Mouse (Mus musculus) midbrain, embryonic 16.5 days (tissue): ENCODE data around the gene Dnm1. TPM values are rescaled to one million over a fixed set of nuclear protein-coding genes. Genes with fewer than 3 reads are reported as not detected.
A peak's percentile ranks its signal among the peaks of the same experiment; 100 is the strongest.

Experiments
- ATAC-seq: fragments of 200-750 bp; cut with Nextera tagmentation; 2 replicates; pipeline ENCODE4 v1.8.0; 2017; ENCODE audit warnings: moderate TSS enrichment
- H3K27ac ChIP-seq: fragments of 300-500 bp; sonication (generic); 2 replicates; pipeline ENCODE4 v1.5.1; 2014; ENCODE audit warnings: mild to moderate bottlenecking, low read length, mixed read lengths
- H3K27me3 ChIP-seq: fragments of 300-500 bp; sonication (generic); 2 replicates; pipeline ENCODE4 v1.6.1; 2014; ENCODE audit warnings: low read depth, low read length, mixed read lengths; ENCODE audit not compliant: control insufficient read depth, insufficient read depth
- H3K36me3 ChIP-seq: fragments of 300-500 bp; sonication (generic); 2 replicates; pipeline ENCODE4 v1.6.1; 2014; ENCODE audit warnings: mild to moderate bottlenecking, low read length, moderate library complexity, mixed read lengths; ENCODE audit not compliant: control insufficient read depth, insufficient read depth
- H3K4me1 ChIP-seq: fragments of 300-500 bp; sonication (generic); 2 replicates; pipeline ENCODE4 v1.6.1; 2014; ENCODE audit warnings: mild to moderate bottlenecking, low read length, mixed read lengths; ENCODE audit not compliant: control insufficient read depth, insufficient read depth
- H3K4me2 ChIP-seq: fragments of 300-500 bp; sonication (generic); 2 replicates; pipeline ENCODE4 v1.6.1; 2014; ENCODE audit warnings: mild to moderate bottlenecking, low read length, mixed read lengths
- H3K4me3 ChIP-seq: fragments of 300-500 bp; sonication (generic); 2 replicates; pipeline ENCODE4 v1.5.1; 2014; ENCODE audit warnings: low read depth, mild to moderate bottlenecking, low read length, moderate library complexity, mixed read lengths
- H3K9ac ChIP-seq: fragments of 300-500 bp; sonication (generic); 2 replicates; pipeline ENCODE4 v1.6.1; 2014; ENCODE audit warnings: low read depth, low read length, mixed read lengths
- H3K9me3 ChIP-seq: fragments of 300-500 bp; sonication (generic); replicated peaks from 2 replicates; pipeline ENCODE4 v1.6.1; 2014; ENCODE audit warnings: mild to moderate bottlenecking, low read length, mixed read lengths; ENCODE audit not compliant: control insufficient read depth, poor library complexity, severe bottlenecking
- WGBS: fragments of 180-500 bp; shearing (Covaris S2); extraction: QIAGEN DNeasy Blood & Tissue Kit; methylation state at CpG from one replicate; pipeline ENCODE4 v1.1.7; 2014; 5-methylcytosine and 5-hydroxymethylcytosine counted together
- polyA plus RNA-seq: library from polyadenylated mRNA; unstranded; fragments of >200 nt; fragmentation: Nextera tagmentation; extraction: Ambion mirVana; gene quantifications from 2 replicates; pipeline ENCODE4 v1.2.1, GENCODE M21; 2015

Dnm1 gene
- polyA plus RNA-seq, 1 experiment from 2014 or later = 66.3 TPM

GRCm38 (mm10) chr2:32289578-32289977, 63.6 kb downstream of the Dnm1 start:
- ATAC-seq = no peak

GRCm38 (mm10) chr2:32288371-32288931, 64.7 kb downstream of the Dnm1 start:
- peaks cover 21% of the 10 kb centered on the region for H3K4me1 ChIP-seq
- no peaks in the 10 kb centered on the region for H3K9me3 ChIP-seq
- H3K36me3 ChIP-seq = peaks cover 9% of the 10 kb centered on the region; the same call in 1 of the 2 replicates
- WGBS = 2% methylated on average over 20 of the region's 29 CpGs
- peak overlapping the region; percentile 62 for H3K27ac ChIP-seq
- peak overlapping the region; percentile 81 for H3K9ac ChIP-seq
- H3K4me2 ChIP-seq = peak overlapping the region; percentile 62
- peak; percentile 69 for ATAC-seq
- peak overlapping the region; percentile 64 for H3K4me3 ChIP-seq
- no peaks in the 10 kb centered on the region for H3K27me3 ChIP-seq

More at GRCm38 (mm10) chr2:32289578-32289977, 63.6 kb downstream of the Dnm1 start:
- H3K9ac ChIP-seq = no peak overlapping the region
- H3K27me3 ChIP-seq = no peaks in the 10 kb centered on the region
- no peaks in the 10 kb centered on the region for H3K9me3 ChIP-seq
- peaks cover 21% of the 10 kb centered on the region for H3K4me1 ChIP-seq
- H3K27ac ChIP-seq = no peak overlapping the region
- H3K4me3 ChIP-seq = no peak overlapping the region
- H3K36me3 ChIP-seq = peaks cover 4% of the 10 kb centered on the region; the same call in 1 of the 2 replicates
- H3K4me2 ChIP-seq = no peak overlapping the region

- peak; percentile 99 for ATAC-seq
- Histone ChIP-seq H3K9me3 (no peaks in the 10 kb centered on the region), H3K36me3 (peaks cover 9% of the 10 kb centered on the region; the same call in 1 of the 2 replicates), H3K4me2 (peak within 1 kb of the TSS; percentile 84), H3K9ac (peak within 1 kb of the TSS; percentile 81), H3K4me3 (peak within 1 kb of the TSS; percentile 64), H3K27ac (peak within 1 kb of the TSS; percentile 62), H3K27me3 (no peaks in the 10 kb centered on the region), H3K4me1 (peaks cover 21% of the 10 kb centered on the region)
- under 1% methylated on average over 41 of the region's 41 CpGs for WGBS
Observed at GRCm38 (mm10) chr2:32287923-32288367, 65.2 kb downstream of the Dnm1 start, which contains the start of gene Swi5. Gene Swi5, minus strand, starts transcription at chr2:32288075.

- ATAC-seq = no peak; the same call in 1 of the 2 replicates
- no peaks in the 10 kb centered on the region for H3K9me3 ChIP-seq
- peaks cover 21% of the 10 kb centered on the region for H3K4me1 ChIP-seq
- WGBS = under 1% methylated on average over 23 of the region's 23 CpGs
- H3K4me2 ChIP-seq = peak within 1 kb of the TSS; percentile 84
- no peaks in the 10 kb centered on the region for H3K27me3 ChIP-seq
- H3K4me3 ChIP-seq = peak within 1 kb of the TSS; percentile 64
- H3K9ac ChIP-seq = peak within 1 kb of the TSS; percentile 81
- peaks cover 9% of the 10 kb centered on the region; the same call in 1 of the 2 replicates for H3K36me3 ChIP-seq
- peak within 1 kb of the TSS; percentile 62 for H3K27ac ChIP-seq
Observed at GRCm38 (mm10) chr2:32287334-32287840, 65.8 kb downstream of the Dnm1 start, which contains the start of gene Golga2. Gene Golga2, plus strand, starts transcription at chr2:32287384.

GRCm38 (mm10) chr2:32283986-32284385, 69.2 kb downstream of the Dnm1 start:
- H3K4me2 ChIP-seq = no peak overlapping the region
- WGBS = 97% methylated on average over 3 of the region's 3 CpGs
- peaks cover 21% of the 10 kb centered on the region for H3K36me3 ChIP-seq
- no peak overlapping the region for H3K4me3 ChIP-seq
- H3K27ac ChIP-seq = no peak overlapping the region
- ATAC-seq = no peak
- H3K9me3 ChIP-seq = no peaks in the 10 kb centered on the region
- H3K9ac ChIP-seq = no peak overlapping the region
- H3K4me1 ChIP-seq = peaks cover 15% of the 10 kb centered on the region
- no peaks in the 10 kb centered on the region for H3K27me3 ChIP-seq

- 93% methylated on average over 1 of the region's 1 CpGs for WGBS
- peaks cover 32% of the 10 kb centered on the region for H3K36me3 ChIP-seq
Observed at GRCm38 (mm10) chr2:32282727-32283126, 70.4 kb downstream of the Dnm1 start.

GRCm38 (mm10) chr2:32282289-32282688, 70.8 kb downstream of the Dnm1 start:
- WGBS = 96% methylated on average over 2 of the region's 2 CpGs
- no peak overlapping the region for H3K9ac ChIP-seq
- H3K4me1 ChIP-seq = peaks cover 12% of the 10 kb centered on the region
- H3K27ac ChIP-seq = no peak overlapping the region
- no peak for ATAC-seq
- H3K9me3 ChIP-seq = no peaks in the 10 kb centered on the region
- H3K27me3 ChIP-seq = no peaks in the 10 kb centered on the region
- H3K4me2 ChIP-seq = no peak overlapping the region
- H3K36me3 ChIP-seq = peaks cover 34% of the 10 kb centered on the region
- H3K4me3 ChIP-seq = no peak overlapping the region

More at GRCm38 (mm10) chr2:32282727-32283126, 70.4 kb downstream of the Dnm1 start:
- Histone ChIP-seq H3K4me2 (no peak overlapping the region), H3K4me1 (peaks cover 12% of the 10 kb centered on the region), H3K4me3 (no peak overlapping the region), H3K27me3 (no peaks in the 10 kb centered on the region), H3K27ac (no peak overlapping the region), H3K9me3 (no peaks in the 10 kb centered on the region), H3K9ac (no peak overlapping the region)
- ATAC-seq = no peak

GRCm38 (mm10) chr2:32275823-32276222, 77.3 kb downstream of the Dnm1 start:
- H3K4me2 ChIP-seq = no peak overlapping the region
- ATAC-seq = no peak
- H3K27ac ChIP-seq = no peak overlapping the region
- H3K9ac ChIP-seq = no peak overlapping the region
- H3K36me3 ChIP-seq = peaks cover 24% of the 10 kb centered on the region
- H3K4me1 ChIP-seq = no peaks in the 10 kb centered on the region
- WGBS = 73% methylated on average over 3 of the region's 3 CpGs
- H3K27me3 ChIP-seq = no peaks in the 10 kb centered on the region
- no peak overlapping the region for H3K4me3 ChIP-seq
- H3K9me3 ChIP-seq = no peaks in the 10 kb centered on the region

GRCm38 (mm10) chr2:32260635-32261034, 92.5 kb downstream of the Dnm1 start:
- H3K9me3 ChIP-seq = no peaks in the 10 kb centered on the region
- H3K4me2 ChIP-seq = no peak overlapping the region; the same call in 1 of the 2 replicates
- H3K4me1 ChIP-seq = peaks cover 8% of the 10 kb centered on the region
- H3K9ac ChIP-seq = no peak overlapping the region
- no peak overlapping the region for H3K27ac ChIP-seq
- 26% methylated on average over 4 of the region's 4 CpGs for WGBS
- no peaks in the 10 kb centered on the region for H3K27me3 ChIP-seq
- peak; percentile 15; the same call in 1 of the 2 replicates for ATAC-seq
- peaks cover 15% of the 10 kb centered on the region for H3K36me3 ChIP-seq
- no peak overlapping the region; the same call in 1 of the 2 replicates for H3K4me3 ChIP-seq
